Mouse (Mus musculus) cerebellum, adult 9-11 months (tissue): ENCODE measurements around the gene Cpne5.
A peak's percentile ranks its signal among the peaks of the same experiment; 100 is the strongest.

Experiments
- DNase-seq: peaks from one replicate; pipeline ENCODE4 v3.0.0; 2022

Cpne5 gene

DNA sequence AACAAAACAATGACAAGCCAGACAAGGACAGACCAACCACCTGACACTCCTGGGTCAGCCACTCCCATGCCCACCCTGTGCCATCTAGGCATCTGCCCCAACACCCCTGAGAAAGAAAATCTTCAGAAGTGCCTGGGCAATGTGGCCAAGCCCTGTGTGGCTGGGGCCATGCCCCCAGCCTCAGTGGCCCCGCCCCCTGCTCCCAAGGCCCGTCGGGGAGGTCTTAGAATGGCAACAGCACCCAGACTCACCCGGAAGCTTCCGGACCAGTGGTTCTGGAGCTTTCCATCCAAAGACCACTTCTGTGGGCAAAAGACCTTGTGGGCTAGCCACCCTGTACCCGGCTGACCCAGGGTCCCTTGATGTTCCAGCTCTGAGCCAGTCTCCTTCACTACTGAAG, 35.4 kb downstream of the Cpne5 start:
- no peak for DNase-seq

DNA sequence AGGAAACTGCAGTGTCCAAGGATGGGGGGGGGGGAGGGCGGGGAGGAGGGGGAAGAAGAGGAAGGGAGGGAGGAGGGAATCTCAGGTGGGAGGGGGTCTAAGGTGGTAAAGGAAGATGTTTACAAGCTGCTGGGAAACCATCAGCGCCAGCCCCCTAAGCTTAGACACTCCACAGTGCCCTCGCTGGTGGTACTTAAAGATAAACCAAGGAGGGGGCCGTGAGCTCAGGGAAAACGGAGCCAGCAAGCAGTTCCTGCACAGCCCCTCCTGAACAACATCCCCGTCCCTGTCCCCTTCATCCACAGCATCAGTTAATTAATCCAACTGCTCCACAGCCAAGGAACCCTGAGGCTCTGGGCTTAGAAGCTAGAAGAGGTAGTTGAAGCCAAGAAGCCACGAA, 38.1 kb downstream of the Cpne5 start:
- DNase-seq: no peak

DNA sequence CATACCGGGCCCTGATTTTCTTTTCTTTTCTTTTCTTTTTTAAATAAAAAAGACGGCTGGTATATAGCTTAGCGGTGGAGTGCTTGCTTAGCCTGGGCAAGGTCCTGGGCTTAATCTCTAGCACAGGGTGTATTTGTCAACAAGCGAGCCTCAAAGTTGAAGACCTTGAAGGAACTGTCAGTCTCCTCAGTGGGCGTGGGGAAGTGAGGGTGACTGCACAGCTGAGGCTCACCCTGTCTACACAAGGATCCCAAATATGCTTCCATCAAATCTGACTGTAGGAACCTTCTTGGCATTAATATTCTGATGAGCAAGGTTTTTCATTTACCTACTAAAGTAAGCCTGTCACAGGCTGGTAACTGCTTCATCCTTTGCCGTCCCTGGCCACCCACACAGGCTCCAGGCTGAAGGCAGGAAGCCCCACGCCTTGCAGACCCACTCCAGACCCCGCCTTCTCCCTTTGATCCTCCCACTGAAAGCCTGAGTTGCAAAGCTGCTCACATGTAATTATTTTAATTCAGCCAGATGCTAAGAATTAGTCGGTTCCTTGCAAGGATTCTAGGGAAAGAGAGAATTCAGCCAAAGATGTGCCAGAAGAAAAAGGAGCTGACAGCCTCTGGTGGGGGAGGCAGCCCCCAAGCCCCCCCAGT, 38.7 kb downstream of the Cpne5 start:
- DNase-seq: no peak

DNA sequence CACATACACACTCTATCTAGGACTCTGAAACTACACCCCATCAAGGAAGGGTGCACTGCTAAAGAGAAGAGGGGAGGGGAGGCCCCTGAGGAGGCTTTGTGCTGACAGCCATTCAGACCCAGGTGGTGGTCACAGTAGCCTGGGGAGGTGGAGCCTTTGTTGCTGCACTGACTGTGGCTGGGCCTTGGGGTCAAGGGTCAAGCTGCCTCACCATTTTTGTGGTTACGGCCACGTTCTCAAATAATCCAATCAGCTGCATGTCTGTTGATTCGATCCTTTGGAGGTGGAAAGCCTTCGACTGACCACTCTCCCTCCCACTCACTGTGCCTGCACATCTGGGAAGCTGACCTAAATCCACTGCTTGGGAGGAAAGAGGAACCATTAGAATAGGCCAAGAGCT, 42.4 kb downstream of the Cpne5 start:
- DNase-seq: no peak

DNA sequence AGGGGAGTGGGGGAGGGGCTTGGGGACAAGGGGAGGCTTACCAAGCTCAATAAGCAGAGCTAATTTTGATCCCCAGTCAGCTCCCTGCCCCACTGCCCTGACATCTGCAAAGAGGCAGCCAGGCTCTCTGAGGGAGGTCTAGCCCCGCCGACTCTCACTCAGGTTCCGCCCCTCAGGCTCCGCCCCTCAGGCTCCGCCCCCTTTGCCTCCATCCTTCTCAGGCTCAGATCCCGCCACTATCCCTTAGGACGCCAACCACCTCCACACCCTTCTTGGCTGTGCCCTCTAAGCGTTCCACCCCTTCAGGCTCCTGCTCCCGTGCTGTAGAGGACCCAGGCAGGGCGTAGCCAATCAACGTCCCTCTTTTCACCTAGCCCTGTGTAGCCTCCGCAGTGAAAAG, 49.0 kb downstream of the Cpne5 start:
- DNase-seq: no peak

DNA sequence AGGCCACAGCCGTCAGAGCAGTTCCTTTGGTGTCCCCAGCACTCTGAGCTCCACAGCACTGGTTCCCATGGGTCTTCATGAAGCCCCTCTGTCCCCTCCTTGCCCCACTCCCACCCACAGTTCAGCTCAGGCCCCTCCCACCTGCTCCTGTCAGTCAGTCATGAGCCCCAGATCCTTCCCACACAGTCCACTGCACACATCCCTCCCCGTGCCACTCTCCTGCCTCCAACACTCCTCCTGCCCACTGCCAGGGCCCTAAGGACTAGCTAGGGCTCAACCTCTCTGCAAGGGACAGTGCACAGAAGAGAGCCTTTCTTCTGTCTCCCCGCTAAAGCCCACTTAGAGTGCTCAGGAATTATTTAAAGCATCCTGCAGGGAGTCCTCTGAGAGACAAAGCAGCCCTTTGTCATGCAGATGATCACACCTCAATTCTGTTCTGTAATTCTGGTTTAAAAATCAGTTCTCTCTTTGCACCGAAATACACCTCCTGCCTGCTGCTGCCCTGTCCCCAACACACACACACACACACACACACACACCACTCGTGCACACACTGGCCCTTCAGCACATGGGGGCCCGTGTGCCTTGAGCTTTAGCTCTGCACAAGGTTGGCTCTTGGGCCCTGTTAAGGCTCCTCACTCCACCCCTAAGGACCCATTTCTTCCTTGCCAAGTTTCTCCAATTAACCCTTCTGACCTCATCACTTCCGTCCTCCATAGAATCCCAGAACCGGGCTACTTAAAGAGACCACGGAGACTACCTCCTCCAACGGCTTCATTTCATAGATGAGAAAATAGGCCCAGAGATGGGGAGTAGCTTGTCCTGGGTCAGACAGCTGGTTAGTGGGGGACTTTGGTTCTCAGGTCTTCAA, 50.7 kb downstream of the Cpne5 start:
- no peak for DNase-seq

DNA sequence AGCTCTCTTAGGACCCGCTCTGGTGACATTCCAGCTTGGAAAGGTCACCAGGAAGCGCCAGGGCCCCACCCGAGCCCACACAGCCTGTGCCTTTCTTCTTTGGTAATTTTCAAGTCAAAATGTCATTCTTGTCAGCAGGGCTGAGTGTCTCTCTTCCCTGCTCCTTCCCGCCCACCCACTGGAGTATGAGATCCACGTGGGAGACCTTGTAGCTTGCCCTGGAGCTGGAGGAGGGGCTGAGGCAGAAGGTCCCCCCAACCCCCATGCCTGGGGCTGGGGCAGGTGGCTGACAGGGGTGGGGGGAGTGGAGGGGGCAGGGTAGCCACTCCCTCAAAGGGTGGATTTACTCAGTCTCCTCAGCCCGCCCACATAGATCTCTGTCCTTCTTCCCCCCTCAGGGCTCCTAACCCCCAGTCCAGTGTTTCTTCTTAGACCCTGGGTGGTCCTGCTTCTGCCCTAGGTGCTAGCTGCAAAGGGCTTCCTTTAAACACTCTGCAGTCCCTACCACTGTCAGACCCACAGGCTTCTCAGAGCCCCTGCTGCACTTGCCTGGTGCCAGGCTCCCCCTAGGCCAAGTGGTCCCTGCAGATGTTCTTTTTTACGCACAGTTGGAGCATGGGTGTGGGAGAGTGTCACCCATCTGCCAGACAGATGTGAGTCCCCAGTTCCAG, 52.5 kb downstream of the Cpne5 start:
- no peak for DNase-seq

DNA sequence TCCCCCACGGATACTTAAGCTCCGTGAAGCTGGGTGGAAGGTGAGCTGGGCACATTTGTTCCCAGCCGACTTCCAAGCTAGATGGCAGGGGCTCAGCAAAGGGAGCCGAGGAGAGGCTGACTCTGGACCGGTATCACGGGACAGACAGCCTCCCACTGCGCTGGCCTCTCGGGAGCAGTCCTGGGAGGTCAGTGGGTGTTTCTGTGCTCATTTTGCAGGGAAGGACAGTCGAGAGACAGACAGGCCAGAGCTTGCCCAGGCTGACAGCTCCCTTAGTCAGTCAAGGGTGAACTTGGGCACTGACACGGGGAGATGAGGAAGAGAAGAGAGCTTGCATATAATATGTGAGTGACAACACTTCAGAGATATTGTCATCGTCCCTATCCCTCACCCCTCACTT, 54.8 kb downstream of the Cpne5 start:
- no peak for DNase-seq

DNA sequence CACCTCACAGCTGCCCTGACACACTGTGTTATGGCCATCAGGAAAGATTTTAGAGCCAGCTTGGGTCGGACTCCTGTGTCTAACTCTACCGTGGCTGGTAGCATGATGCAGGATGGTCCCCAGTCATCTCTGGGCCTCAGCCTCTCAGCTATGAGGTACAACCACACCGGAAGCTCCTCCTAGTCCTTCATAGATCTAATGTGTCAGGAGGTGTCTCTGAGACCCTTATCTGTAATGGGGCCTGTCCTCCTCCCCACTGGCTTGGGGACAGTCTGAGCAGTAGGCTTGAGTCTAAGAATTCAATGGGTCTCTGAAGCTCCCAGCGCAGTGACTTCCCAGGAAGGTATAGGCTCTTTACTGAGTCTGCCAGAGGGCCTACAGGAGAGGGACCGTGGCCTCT, 56.2 kb downstream of the Cpne5 start:
- no peak for DNase-seq

DNA sequence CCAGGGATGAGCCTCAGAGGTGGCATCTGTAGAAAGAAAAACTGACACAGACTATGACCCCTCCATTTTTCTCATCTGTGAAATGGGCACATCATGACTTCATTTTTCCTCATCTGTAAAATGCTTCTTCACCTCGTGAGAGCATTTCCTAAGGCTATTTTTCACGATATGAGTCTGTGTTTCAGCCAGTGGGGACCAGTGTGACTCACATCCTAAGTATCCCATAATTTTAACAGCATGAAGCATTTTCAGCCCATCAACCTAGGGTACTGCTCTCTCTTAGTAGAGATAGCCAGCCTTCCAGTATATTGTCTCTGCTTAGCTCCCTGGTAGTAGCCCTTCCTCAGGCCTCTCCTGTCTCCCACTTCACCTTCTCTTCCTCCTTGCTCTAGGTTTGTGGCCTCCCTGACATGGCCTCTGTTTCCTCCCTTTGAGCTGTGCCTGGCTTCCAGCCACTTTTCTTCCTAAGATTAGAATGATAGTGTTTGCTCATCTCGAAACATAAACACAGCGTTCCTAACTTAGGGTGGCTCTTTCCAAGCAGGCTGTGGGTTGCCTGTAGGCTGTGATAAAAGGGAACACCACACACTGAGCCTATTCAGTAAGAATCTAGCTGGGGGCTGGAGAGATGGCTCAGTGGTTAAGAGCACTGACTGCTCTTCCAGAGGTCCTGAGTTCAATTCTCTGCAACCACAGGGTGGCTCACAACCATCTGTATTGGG, 57.4 kb downstream of the Cpne5 start:
- DNase-seq: no peak

DNA sequence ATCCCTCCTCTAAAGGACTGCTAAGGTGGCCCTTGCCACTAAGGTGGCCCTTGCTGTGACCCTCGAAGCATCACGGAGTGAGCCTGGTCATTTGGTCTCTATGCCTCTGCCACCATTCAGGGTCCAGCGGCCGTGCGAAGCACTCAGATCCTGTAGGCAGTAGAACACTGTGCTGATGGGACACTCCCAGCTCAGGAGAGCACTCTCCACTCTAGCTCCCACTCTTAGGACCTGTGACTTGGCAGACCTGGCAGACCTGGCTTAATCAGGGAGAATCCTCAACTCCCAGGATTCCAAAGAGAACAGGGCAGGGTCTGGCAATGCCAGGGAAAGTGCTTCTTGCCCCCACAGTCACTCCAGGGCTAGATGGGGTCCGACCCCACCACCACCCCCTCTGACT, 58.0 kb downstream of the Cpne5 start:
- DNase-seq: no peak

DNA sequence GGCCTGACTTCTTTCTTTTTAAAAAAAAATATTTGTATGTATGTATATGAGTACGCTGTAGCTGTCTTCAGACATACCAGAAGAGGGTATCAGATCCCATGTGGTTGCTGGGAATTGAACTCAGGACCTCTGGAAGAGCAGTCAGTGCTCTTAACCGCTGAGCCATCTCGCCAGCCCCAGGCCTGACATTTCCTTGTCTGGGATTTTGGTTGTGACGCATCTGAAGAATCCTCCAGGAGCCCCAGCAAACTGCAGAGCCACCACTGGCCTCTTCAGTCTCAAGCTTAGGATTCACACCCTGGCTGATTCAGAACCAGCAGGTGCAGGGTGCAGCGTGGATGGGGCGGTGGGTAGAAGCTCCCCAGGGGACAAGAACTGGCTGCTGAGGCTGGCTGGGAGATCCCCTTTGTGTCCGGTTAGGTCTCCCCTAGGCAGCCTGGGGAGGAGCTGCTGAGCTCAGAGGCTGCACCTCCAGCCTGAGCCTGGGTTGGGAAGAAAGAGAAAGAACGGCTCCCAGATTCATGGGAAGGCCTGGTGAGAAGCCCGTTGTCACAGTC, 59.4 kb downstream of the Cpne5 start:
- no peak for DNase-seq

DNA sequence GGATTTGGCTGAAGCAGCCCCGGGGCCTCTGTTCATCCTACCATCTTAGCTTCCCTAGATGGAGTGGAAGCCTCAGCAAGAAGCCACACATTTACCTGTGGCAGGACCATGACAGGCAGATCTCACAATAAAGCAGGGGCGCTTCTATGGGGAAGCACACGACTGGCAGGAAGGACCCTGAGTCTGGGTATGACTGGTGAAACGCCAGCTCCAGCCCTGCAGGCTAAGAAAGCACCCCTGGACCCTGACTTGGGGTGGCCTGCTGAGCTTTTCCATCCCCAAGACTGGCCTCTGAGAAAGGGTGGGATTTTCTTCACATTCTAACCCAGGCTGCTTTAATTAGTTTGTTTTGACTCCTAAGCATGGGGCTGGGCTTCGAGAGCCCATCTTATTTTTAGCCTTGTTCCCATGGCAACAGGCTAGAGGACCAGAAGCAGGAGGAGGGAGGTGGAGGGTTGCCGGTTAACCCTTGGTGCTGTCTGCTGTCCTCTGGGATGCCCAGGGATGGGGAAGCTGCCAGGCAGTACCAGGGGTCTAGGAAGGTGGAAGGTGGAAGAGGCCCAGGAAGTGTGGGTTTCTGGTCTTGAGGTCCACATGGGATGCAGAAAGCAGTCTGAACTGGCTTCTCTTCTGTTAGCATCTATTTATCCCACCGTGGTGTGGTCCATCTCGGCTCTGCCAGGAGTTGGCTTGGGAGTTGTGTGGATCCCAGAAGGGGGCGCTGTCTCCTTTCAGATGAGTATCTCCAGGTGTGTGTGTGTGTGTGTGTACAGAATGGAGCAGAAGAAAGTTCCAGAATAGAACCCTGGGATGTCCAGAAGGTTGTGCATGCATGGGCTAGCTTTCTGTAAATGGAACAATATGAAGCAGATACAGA, 61.3 kb downstream of the Cpne5 start:
- peak; percentile 24 for DNase-seq

DNA sequence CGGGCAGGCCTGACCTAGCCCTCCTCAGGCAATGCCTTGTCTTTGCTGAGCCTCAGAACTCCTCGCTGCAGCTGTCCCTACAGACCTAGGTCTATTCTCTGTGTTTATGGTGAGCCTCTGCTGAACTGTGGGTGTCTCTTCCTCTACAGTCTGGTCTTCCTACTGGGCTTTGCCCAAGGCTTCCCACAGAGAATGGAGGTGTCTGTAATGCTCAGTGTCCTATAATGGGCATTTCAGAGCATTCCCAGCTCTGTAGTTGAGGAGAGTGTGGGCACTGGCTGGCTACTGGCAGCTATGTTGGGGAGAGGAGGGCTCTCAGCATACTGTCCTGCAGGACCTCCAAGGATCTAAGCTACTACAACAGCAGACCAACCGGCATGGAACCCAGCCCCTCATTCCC, 62.3 kb downstream of the Cpne5 start:
- no peak for DNase-seq

DNA sequence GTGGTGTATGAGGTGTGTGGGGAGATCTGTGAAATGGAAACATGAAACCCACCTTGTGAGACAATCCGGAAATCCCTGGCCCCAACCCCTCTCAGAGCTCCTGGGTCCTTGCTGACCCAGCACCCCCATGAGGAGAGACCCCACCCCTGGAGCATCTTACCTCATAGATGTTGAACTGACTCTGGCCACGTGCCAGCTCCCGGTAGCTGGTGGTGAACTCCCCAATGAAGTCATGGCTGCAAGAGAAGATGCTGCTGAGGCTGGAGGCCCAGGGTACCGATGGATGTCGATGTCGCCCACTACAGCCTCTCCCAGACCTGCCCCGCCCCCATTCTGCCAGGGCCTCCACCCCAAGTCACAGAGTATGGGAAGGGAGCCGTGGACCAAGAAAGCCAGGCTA, 64.8 kb downstream of the Cpne5 start:
- DNase-seq: no peak

DNA sequence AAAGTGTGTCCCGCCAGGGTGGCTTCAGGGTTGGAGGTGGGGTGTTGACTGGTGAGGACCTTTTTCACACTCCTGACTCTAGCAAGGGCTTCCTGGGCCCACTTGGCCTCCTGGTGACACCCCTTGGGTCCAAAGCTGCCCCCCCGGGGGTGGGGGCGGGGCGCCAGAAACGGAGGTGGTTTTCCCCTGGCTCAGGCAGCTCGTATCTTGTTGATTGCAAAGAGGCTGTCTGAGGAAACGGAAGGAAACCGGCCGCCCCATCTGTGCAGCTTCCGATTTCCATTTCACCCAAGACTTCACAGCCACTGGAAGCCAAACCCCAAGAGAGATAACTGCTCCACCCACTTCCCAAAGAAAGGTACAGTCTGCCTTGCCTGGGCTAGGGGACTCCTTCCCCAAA, 65.9 kb downstream of the Cpne5 start:
- DNase-seq: no peak

DNA sequence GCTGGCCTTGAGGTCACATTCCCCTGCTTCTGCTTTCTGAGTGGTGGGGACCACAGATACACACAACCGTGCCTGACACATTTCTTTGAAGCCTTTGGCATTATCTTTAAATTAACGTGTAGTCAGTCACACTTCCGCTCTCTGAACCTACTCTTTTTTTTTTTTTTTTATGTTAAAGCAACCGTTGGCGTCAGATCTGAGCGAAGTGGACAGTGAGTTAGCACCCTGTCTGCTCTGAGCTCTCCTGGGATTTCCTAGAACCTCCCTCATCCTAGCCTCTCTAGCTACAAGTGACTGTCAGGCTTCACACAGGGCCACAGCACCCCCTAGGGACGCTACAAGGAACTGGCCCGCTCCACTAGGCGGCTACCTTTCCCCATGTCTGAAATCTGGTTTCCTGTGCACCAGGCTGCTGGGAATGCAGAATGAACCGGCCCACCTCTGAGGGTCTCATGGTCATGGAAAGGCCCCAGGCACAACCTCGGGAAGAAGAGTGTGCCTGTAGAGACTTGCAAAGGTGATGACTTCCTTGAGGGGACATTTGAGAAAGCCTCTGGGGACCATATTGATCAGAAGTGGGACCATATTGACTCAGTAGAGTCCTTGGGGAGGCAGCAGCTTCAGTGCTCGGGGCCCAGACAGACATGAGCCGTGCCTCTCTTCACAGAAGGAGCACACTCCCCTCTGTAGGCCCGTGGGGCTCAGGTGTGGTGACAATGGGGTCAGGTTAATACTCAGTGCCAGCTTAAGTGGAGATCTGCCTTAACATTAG, 66.8 kb downstream of the Cpne5 start:
- DNase-seq: peak; percentile 56

DNA sequence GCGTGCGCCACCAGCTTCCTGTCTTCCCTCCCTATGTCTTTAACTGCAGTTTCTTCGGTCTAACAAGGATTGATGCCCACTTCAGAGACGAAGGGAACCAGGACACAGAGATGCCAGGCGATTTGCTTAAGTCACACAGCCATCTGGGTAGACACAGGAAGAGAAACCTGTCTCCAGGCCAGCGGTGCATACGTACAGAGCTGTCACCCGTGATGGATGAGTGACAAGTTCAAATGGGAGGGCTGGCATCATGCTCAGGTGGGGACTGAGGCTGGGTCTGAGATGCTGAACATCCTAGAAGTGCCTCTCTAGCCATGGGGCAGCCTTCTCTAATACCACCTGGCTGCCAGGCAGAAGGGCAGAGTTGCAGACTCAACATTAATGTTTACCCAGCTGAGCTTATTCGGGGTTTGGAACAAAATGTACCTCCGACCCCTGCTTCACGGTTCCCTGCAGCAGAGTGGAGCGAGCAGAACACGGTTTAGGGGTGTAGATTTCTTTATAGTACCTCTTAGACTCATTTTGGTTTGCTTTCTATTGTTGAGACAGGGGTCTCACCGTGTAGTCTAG, 67.5 kb downstream of the Cpne5 start:
- no peak for DNase-seq

DNA sequence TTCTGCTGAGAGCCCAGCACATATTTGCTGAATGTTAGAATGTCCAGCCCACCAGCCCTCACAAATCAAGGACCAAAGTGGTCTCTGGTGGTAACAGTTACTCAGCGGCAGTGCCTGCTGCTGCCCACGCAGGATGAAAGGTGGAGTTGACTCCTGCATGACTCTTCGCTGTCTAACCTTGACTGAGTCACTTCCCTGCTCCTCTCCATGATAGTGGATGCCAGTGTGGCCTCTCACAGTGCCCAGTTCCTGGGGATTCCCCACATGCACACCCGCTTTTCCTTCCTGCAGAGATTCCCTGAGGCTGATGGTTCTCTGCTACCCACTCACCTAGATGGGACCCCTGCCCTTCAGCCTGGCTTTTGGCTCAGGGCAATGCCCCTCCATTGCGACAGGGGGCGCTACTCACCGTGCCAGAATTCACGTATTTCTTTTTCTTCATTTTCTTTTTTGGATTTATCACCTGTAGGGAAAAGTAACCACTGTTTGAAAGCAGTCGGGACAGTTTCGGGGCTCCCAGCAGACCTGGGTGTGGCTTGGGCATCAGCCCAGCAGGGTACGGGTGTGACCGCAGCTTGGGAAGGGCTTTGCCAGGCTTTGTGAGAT, 68.9 kb downstream of the Cpne5 start:
- no peak for DNase-seq

DNA sequence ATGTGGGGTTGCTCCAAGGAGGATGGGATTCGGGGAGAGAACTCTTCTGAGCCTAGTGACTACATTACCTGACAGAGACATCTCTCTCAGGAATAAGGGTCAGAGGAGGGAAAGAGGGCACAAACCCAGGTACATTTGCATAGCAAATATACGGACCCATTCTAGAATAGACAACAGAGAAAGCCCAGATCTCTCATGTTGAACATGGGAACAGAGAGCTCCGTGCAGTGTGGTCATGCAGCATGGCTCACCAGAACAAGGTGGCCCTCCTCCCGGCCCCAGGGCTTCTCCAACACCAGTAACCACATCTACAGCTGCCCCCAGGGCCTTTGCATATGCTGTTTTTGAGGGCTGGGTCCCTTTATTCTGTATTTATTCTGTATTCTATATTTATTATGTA, 69.5 kb downstream of the Cpne5 start:
- DNase-seq: no peak
